Mouse (Mus musculus) spleen, postnatal 0 days (tissue): ENCODE results near the gene Gm49380. TPM values are rescaled to one million over a fixed set of nuclear protein-coding genes. Genes with fewer than 3 reads are reported as not detected.

Source experiments
- polyA plus RNA-seq: library from polyadenylated mRNA; unstranded; fragments of >200 nt; fragmentation: Nextera tagmentation; extraction: Ambion mirVana; gene quantifications from 2 replicates; pipeline ENCODE4 v1.2.1, GENCODE M21; 2015

Gm49380 gene
- polyA plus RNA-seq: 0.05 TPM in 2 replicates

GRCm38 (mm10) chr9:44113105-44113789, at the start of gene Gm49380, which contains the start of gene Rnf26:
Gene Gm49380, minus strand, starts transcription at chr9:44113500.
Gene Rnf26, minus strand, starts transcription at chr9:44113517.

GRCm38 (mm10) chr9:44134101-44134850, 21.0 kb upstream of the Gm49380 start, which contains the start of gene Mcam:
Gene Mcam, plus strand, starts transcription at chr9:44134469.

GRCm38 (mm10) chr9:44107110-44107509, 6.2 kb downstream of the Gm49380 start, which contains the start of gene C1qtnf5:
Gene C1qtnf5, plus strand, starts transcription at chr9:44107245.

GRCm38 (mm10) chr9:44101490-44101889, 11.8 kb downstream of the Gm49380 start, which contains the start of gene Mfrp:
Gene Mfrp, plus strand, starts transcription at chr9:44101729.

GRCm38 (mm10) chr9:44066785-44067225, 46.5 kb downstream of the Gm49380 start, which contains the start of gene Usp2:
Gene Usp2, plus strand, starts transcription at chr9:44067021.

GRCm38 (mm10) chr9:44042836-44043707, 70.2 kb downstream of the Gm49380 start, which contains the start of gene Thy1:
Gene Thy1, plus strand, starts transcription at chr9:44043384.

Other genes starting within 250 kb of the Gm49380 start
- 1.4 and 2.7 TPM in 2 replicates for gene Thy1, start 70.1 kb downstream of the Gm49380 start, polyA plus RNA-seq
- gene Usp2, start 46.5 kb downstream of the Gm49380 start, polyA plus RNA-seq: 3.2 and 4.1 TPM in 2 replicates
- gene Mfrp, start 11.8 kb downstream of the Gm49380 start, polyA plus RNA-seq: not detected in 2 replicates
- gene C1qtnf5, start 6.3 kb downstream of the Gm49380 start, polyA plus RNA-seq: 2.2 and 3.0 TPM in 2 replicates
- gene Rnf26, start within 50 bp of the Gm49380 start, polyA plus RNA-seq: 36.8 and 41.0 TPM in 2 replicates
- gene Mcam, start 21.0 kb upstream of the Gm49380 start, polyA plus RNA-seq: 12.6 and 12.7 TPM in 2 replicates
- gene Cbl, start 120.5 kb upstream of the Gm49380 start, polyA plus RNA-seq: 8.3 and 9.9 TPM in 2 replicates
- gene Ccdc153, start 127.2 kb upstream of the Gm49380 start, polyA plus RNA-seq: not detected in 2 replicates
- gene Pdzd3, start 138.0 kb upstream of the Gm49380 start, polyA plus RNA-seq: 0.33 TPM in 1 of 2 replicates, not detected in the other
- 6.4 and 7.7 TPM in 2 replicates for gene Nlrx1, start 155.1 kb upstream of the Gm49380 start, polyA plus RNA-seq
- gene Abcg4, start 175.1 kb upstream of the Gm49380 start, polyA plus RNA-seq: 13.3 and 15.8 TPM in 2 replicates
- 12.2 TPM in 2 replicates for gene Hinfp, start 192.2 kb upstream of the Gm49380 start, polyA plus RNA-seq
- gene C2cd2l, start 206.8 kb upstream of the Gm49380 start, polyA plus RNA-seq: 5.4 TPM in 2 replicates
- gene Dpagt1, start 212.5 kb upstream of the Gm49380 start, polyA plus RNA-seq: 18.9 and 19.9 TPM in 2 replicates
- 271 and 276 TPM in 2 replicates for gene H2afx, start 221.2 kb upstream of the Gm49380 start, polyA plus RNA-seq
- gene Hmbs, start 230.7 kb upstream of the Gm49380 start, polyA plus RNA-seq: 1,115 and 1,341 TPM in 2 replicates
- 16.5 and 16.6 TPM in 2 replicates for gene Vps11, start 248.2 kb upstream of the Gm49380 start, polyA plus RNA-seq